Mouse (Mus musculus): Measurements from ENCODE around the gene Sostdc1. TPM values are rescaled to one million over a fixed set of nuclear protein-coding genes. Genes with fewer than 3 reads are reported as not detected.

The Sostdc1 gene
- polyA plus RNA-seq, 1 experiment, result 2.4 TPM

DNA sequence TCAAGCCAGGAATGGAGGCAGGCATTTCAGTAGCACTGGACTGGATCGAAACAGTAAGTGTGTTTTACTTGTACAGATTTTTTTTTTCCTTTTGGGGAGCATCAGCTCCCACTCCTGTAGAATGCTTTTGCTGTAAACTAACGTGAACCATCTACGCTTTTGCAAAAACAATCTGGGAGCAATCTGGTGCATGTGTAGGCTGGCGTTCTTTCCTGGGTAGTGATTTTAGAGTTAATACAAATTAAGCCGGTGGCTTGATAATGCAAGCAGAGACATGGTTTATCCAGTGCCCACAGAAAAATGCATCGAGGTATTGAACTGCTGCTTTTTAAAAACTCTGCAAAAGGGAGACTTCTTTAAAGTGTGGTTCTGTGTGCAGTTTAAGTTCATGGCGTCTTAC is 507 bp downstream of the Sostdc1 start:
- H3K4me1 ChIP-seq (ENCODE audit: control insufficient read depth, insufficient read depth, low read length), result no peaks in the 10 kb centered on the region
- no peak overlapping the region for H3K27ac ChIP-seq (ENCODE audit: insufficient read depth, low read length)
- peak overlapping the region; percentile 10; the same call in 1 of the 2 replicates for H3K4me3 ChIP-seq (ENCODE audit: insufficient read depth, low read length)
- no peak for TF ChIP-seq CTCF (IDR thresholded peaks at IDR 0.05; ENCODE audit: borderline replicate concordance, insufficient read depth, low read length)
- no peak for TF ChIP-seq POLR2A (IDR thresholded peaks at IDR 0.05; ENCODE audit: low read depth, low read length)

DNA sequence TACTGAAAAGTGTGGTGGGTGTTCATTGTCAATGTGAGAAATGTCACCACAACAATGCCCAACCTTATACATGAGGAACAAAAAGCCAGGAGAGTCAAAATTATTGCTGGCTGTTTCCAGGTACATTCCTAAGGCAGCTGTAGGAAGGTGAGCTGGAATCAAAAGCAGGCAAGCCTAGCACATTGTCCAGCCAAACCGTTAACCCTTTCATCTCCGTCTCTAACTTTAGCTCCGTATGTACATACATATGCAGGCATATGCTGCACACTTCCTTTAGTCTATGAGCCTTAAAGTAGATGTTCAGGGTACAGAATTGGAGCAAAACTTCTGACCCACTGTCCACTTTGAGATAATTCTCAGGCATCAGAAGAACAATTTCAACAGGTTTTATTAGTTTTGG is 1.6 kb downstream of the Sostdc1 start:
- H3K4me3 ChIP-seq (ENCODE audit: insufficient read depth, low read length), result no peak overlapping the region
- no peaks in the 10 kb centered on the region for H3K4me1 ChIP-seq (ENCODE audit: control insufficient read depth, insufficient read depth, low read length)
- no peak for TF ChIP-seq POLR2A (IDR thresholded peaks at IDR 0.05; ENCODE audit: low read depth, low read length)
- H3K27ac ChIP-seq (ENCODE audit: insufficient read depth, low read length), result no peak overlapping the region

- Histone ChIP-seq H3K4me3 (ENCODE audit: insufficient read depth, low read length) (no peak overlapping the region), H3K4me1 (ENCODE audit: control insufficient read depth, insufficient read depth, low read length) (no peaks in the 10 kb centered on the region), H3K27ac (ENCODE audit: insufficient read depth, low read length) (no peak overlapping the region)
- no peak for TF ChIP-seq POLR2A (IDR thresholded peaks at IDR 0.05; ENCODE audit: low read depth, low read length)
- no peak for TF ChIP-seq CTCF (IDR thresholded peaks at IDR 0.05; ENCODE audit: borderline replicate concordance, insufficient read depth, low read length)
Observed at GRCm38 (mm10) chr12:36316056-36316455, 2.1 kb downstream of the Sostdc1 start.

GRCm38 (mm10) chr12:36317036-36317819 is 3.3 kb downstream of the Sostdc1 start:
- TF ChIP-seq POLR2A (IDR thresholded peaks at IDR 0.05; ENCODE audit: low read depth, low read length), result no peak
- no peak for TF ChIP-seq CTCF (IDR thresholded peaks at IDR 0.05; ENCODE audit: borderline replicate concordance, insufficient read depth, low read length)
- Histone ChIP-seq H3K27ac (ENCODE audit: insufficient read depth, low read length) (no peak overlapping the region), H3K4me3 (ENCODE audit: insufficient read depth, low read length) (peak overlapping the region; percentile 26), H3K4me1 (ENCODE audit: control insufficient read depth, insufficient read depth, low read length) (no peaks in the 10 kb centered on the region)

DNA sequence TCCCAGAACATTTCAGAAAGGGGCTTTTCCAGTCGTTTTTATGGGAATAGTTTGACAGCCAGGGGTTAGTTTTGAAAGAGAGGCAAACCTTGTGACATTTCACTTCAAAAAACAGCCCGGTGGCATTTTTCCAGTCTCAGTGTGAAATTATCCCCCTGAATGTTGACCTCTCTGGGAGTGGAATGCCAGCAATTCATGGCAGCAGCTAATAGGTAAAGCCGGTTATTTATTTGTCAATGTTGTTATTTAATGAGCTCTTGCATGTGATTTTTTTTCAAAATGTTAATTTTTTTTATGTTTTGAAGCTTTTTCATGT is 3.8 kb downstream of the Sostdc1 start:
- TF ChIP-seq CTCF (IDR thresholded peaks at IDR 0.05; ENCODE audit: borderline replicate concordance, insufficient read depth, low read length) (no peak), POLR2A (IDR thresholded peaks at IDR 0.05; ENCODE audit: low read depth, low read length) (no peak)
- Histone ChIP-seq H3K4me1 (ENCODE audit: control insufficient read depth, insufficient read depth, low read length) (no peaks in the 10 kb centered on the region), H3K27ac (ENCODE audit: insufficient read depth, low read length) (no peak overlapping the region), H3K4me3 (ENCODE audit: insufficient read depth, low read length) (no peak overlapping the region)

DNA sequence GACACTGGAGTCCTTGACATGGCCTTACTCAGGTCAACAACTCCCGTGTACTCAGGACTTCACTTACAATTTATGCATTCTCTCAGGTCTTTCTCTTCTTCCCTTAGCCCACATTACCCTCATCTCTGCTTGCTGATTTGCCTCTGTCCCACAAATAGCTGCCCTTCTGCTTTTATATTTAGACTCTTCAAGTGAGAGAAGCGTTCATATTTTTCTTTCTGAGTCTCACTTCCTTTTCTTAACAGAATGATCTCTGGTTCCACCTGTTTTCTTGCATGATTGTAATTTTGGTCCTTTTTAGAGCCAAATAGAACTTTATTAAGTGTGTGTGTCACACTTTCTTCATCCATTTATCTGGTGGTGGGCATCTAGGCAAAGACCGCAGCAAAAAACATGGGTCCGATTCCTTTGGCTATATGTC is 12.2 kb downstream of the Sostdc1 start:
- Histone ChIP-seq H3K4me3 (ENCODE audit: insufficient read depth, low read length) (no peak overlapping the region), H3K27ac (ENCODE audit: insufficient read depth, low read length) (no peak overlapping the region), H3K4me1 (ENCODE audit: control insufficient read depth, insufficient read depth, low read length) (no peaks in the 10 kb centered on the region)
- TF ChIP-seq POLR2A (IDR thresholded peaks at IDR 0.05; ENCODE audit: low read depth, low read length) (no peak), CTCF (IDR thresholded peaks at IDR 0.05; ENCODE audit: borderline replicate concordance, insufficient read depth, low read length) (no peak)

GRCm38 (mm10) chr12:36332676-36333075 is 18.7 kb downstream of the Sostdc1 start:
- no peaks in the 10 kb centered on the region for H3K4me1 ChIP-seq (ENCODE audit: control insufficient read depth, insufficient read depth, low read length)
- no peak overlapping the region for H3K27ac ChIP-seq (ENCODE audit: insufficient read depth, low read length)
- TF ChIP-seq CTCF (IDR thresholded peaks at IDR 0.05; ENCODE audit: borderline replicate concordance, insufficient read depth, low read length), result no peak
- TF ChIP-seq POLR2A (IDR thresholded peaks at IDR 0.05; ENCODE audit: low read depth, low read length), result no peak

GRCm38 (mm10) chr12:36333837-36334281 is 19.9 kb downstream of the Sostdc1 start:
- TF ChIP-seq CTCF (IDR thresholded peaks at IDR 0.05; ENCODE audit: borderline replicate concordance, insufficient read depth, low read length) (no peak), POLR2A (IDR thresholded peaks at IDR 0.05; ENCODE audit: low read depth, low read length) (no peak)
- Histone ChIP-seq H3K4me3 (ENCODE audit: insufficient read depth, low read length) (no peak overlapping the region), H3K27ac (ENCODE audit: insufficient read depth, low read length) (no peak overlapping the region), H3K4me1 (ENCODE audit: control insufficient read depth, insufficient read depth, low read length) (no peaks in the 10 kb centered on the region)

More at GRCm38 (mm10) chr12:36332676-36333075, 18.7 kb downstream of the Sostdc1 start:
- no peak overlapping the region for H3K4me3 ChIP-seq (ENCODE audit: insufficient read depth, low read length)

DNA sequence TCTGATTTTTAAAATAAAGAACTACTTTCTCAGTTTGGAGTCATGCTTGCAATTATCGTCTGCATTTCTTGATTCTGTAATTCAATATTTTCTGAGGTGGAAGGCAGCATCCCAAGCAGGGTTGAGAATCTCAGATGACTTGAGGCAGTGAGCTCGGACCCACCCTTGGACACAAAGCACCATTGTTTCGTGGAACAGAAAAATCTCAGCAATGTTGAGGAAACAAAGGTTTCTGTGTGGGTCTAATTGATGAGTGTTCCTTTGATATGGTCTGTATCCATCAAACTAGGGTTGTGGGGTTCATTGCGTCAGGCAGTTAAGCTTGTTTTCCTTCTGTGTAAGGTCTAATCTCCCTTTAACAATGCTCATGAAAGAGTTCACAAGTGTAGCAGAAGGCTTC is 30.2 kb downstream of the Sostdc1 start:
- TF ChIP-seq CTCF (IDR thresholded peaks at IDR 0.05; ENCODE audit: borderline replicate concordance, insufficient read depth, low read length), result no peak
- TF ChIP-seq POLR2A (IDR thresholded peaks at IDR 0.05; ENCODE audit: low read depth, low read length), result no peak
- H3K4me1 ChIP-seq (ENCODE audit: control insufficient read depth, insufficient read depth, low read length), result no peaks in the 10 kb centered on the region

DNA sequence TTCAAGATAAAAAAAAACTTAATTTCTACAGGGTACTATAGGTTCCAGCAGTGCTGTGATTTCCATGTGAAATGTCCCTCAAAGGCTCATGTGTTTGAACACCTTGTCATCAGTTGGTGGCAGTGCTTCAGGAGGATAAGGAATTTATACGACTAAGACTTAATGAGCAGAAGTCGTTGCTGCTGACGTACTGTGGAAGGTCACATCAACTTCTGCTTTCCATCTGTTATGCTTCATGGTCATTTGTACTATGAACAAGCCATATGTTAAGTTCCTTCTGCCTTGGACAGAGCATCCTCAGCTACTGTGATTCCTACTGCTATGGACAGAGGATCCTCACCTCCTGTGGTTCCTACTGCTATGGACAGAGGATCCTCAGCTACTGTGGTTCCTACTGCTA is 46.1 kb downstream of the Sostdc1 start:
- TF ChIP-seq CTCF (IDR thresholded peaks at IDR 0.05; ENCODE audit: borderline replicate concordance, insufficient read depth, low read length) (no peak), POLR2A (IDR thresholded peaks at IDR 0.05; ENCODE audit: low read depth, low read length) (no peak)
- no peak overlapping the region for H3K27ac ChIP-seq (ENCODE audit: insufficient read depth, low read length)
- no peaks in the 10 kb centered on the region for H3K4me1 ChIP-seq (ENCODE audit: control insufficient read depth, insufficient read depth, low read length)

More for the DNA sequence above, 30.2 kb downstream of the Sostdc1 start:
- Histone ChIP-seq H3K27ac (ENCODE audit: insufficient read depth, low read length) (no peak overlapping the region), H3K4me3 (ENCODE audit: insufficient read depth, low read length) (no peak overlapping the region)

More for the DNA sequence above, 46.1 kb downstream of the Sostdc1 start:
- H3K4me3 ChIP-seq (ENCODE audit: insufficient read depth, low read length), result no peak overlapping the region
